Mouse (Mus musculus) neural tube, embryonic 13.5 days (tissue): ENCODE measurements around the gene Gm49486. TPM values are rescaled to one million over a fixed set of nuclear protein-coding genes. Genes with fewer than 3 reads are reported as not detected.

Experiments used
- ATAC-seq: fragments of 200-750 bp; cut with Nextera tagmentation; 2 replicates; pipeline ENCODE4 v1.8.0; 2017; ENCODE audit warnings: low read depth, mild to moderate bottlenecking, moderate TSS enrichment, moderate library complexity
- H3K27ac ChIP-seq: fragments of 300-500 bp; sonication (generic); replicated peaks from 2 replicates; pipeline ENCODE4 v1.5.1; 2015; ENCODE audit warnings: moderate library complexity, mild to moderate bottlenecking, inconsistent platforms
- H3K27me3 ChIP-seq: fragments of 300-500 bp; sonication (generic); 2 replicates; pipeline ENCODE4 v1.6.1; 2015; ENCODE audit warnings: mild to moderate bottlenecking, inconsistent platforms
- H3K36me3 ChIP-seq: fragments of 300-500 bp; sonication (generic); 2 replicates; pipeline ENCODE4 v1.6.1; 2015; ENCODE audit warnings: mild to moderate bottlenecking, inconsistent platforms
- H3K4me1 ChIP-seq: fragments of 300-500 bp; sonication (generic); replicated peaks from 2 replicates; pipeline ENCODE4 v1.6.1; 2015; ENCODE audit warnings: inconsistent platforms
- H3K4me2 ChIP-seq: fragments of 300-500 bp; sonication (generic); 2 replicates; pipeline ENCODE4 v1.6.1; 2015; ENCODE audit warnings: inconsistent platforms, mild to moderate bottlenecking, moderate library complexity
- H3K4me3 ChIP-seq: fragments of 300-500 bp; sonication (generic); 2 replicates; pipeline ENCODE4 v1.5.1; 2015; ENCODE audit warnings: mild to moderate bottlenecking, inconsistent platforms
- H3K9ac ChIP-seq: fragments of 300-500 bp; sonication (generic); 2 replicates; pipeline ENCODE4 v1.6.1; 2015; ENCODE audit warnings: moderate library complexity, mild to moderate bottlenecking, inconsistent platforms
- H3K9me3 ChIP-seq: fragments of 300-500 bp; sonication (generic); 2 replicates; pipeline ENCODE4 v1.6.1; 2016; ENCODE audit warnings: inconsistent platforms
- WGBS: fragments of 180-500 bp; shearing (Covaris S2); methylation state at CpG from one replicate; pipeline ENCODE4 v1.1.7; 2015; 5-methylcytosine and 5-hydroxymethylcytosine counted together
- polyA plus RNA-seq: library from polyadenylated mRNA; unstranded; fragments of >200 nt; fragmentation: Nextera tagmentation; extraction: Ambion mirVana; gene quantifications from 2 replicates; pipeline ENCODE4 v1.2.1, GENCODE M21; 2015

Gm49486 gene
- polyA plus RNA-seq: 1.7 and 2.0 TPM in 2 replicates

DNA sequence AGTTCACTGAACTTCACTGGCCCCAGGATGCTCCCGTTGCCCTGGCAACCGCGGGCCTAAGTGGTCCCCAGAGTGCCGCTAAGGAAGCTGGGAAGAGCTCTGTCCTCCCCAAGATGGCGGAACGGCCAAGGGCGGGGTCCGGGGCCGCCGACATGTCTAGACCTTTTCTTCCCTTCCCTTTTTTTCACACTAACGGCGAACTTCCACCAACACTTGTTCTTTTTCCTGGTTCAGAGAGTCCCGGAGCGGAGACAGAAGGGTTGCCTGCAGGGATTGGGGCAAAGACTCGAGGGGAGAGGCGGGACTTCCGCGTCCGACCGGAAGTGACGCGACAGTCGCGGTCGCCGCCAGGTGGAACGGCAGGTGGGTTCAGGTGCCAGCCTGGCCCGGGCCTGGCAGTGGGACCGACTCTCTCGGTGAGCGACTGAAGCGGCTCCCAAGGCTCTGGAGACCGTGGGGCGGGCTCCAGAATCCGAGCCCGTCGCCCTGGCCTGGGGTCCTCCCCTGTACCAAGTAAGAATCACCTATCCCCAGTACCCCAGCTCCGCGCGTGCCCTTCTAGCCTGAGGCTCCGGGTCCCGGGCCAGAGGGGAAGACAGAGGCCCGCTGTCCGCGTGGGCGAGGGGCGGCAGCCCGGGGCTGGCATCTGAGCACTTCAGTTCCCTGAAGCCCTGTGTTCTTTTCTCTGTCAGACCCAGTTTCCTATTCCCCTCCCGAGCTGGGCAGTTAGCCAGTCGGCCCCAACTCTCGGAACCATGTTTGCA is at the start of gene Gm49486, which contains the start of gene Pick1:
Gm49486 (plus strand) TSS at position 334 of the 764 bp plus-strand sequence.
Pick1 (plus strand) TSS at position 116 of the 764 bp plus-strand sequence.
- 2% methylated on average over 51 of the region's 51 CpGs for WGBS
- H3K9me3 ChIP-seq: no peaks in the 10 kb centered on the region
- peak; percentile 91 for ATAC-seq
- peaks cover 25% of the 10 kb centered on the region for H3K4me1 ChIP-seq
- H3K27ac ChIP-seq: peak within 1 kb of the TSS; percentile 95
- no peaks in the 10 kb centered on the region for H3K27me3 ChIP-seq
- H3K4me3 ChIP-seq: peak within 1 kb of the TSS; percentile 64
- peaks cover 27% of the 10 kb centered on the region for H3K36me3 ChIP-seq
- H3K9ac ChIP-seq: peak within 1 kb of the TSS; percentile 86
- peak within 1 kb of the TSS; percentile 68 for H3K4me2 ChIP-seq

DNA sequence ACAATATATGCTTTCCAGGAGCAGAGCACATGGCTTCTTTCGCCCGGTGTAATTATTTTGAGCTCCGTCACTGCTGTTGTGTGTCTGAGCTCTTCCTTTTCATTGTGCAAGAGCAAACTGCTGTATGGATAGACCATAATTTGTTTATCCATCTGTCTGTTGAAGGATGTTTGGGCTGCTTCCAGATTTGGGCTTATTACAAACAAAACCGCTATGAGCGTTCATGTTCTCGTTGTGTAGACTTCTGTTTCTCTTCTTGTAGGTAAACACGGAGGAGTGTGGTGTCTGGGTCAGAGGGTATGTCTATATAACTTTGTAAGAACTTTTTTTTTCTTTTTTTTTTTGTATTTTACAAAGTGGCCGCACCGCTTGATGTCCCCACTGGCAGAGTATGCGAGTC is 44.0 kb upstream of the Gm49486 start:
- 85% methylated on average over 10 of the region's 10 CpGs for WGBS
- ATAC-seq: no peak
- Histone ChIP-seq H3K4me2 (no peak overlapping the region), H3K9ac (no peak overlapping the region), H3K9me3 (no peaks in the 10 kb centered on the region), H3K36me3 (no peaks in the 10 kb centered on the region), H3K27ac (no peak overlapping the region), H3K4me3 (no peak overlapping the region), H3K4me1 (no peaks in the 10 kb centered on the region), H3K27me3 (no peaks in the 10 kb centered on the region)

DNA sequence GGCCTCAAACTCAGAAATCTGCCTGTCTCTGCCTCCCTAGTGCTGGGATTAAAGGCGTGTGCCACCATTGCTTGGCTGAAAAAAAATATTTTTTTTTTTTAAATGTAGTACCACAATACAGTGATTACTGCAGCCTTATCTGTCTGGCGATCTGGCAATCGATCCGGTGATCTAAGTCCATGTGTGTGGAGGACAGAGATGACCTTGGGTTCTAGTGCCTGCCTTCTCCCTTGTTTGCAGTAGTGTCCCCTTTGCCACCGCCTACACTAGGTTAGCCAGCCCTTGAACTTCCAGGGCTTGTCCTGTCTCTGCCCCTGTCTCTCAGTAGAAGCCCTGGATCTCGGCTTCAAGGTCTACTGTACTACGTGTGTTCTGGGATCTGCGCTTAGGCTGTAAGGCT is 41.4 kb upstream of the Gm49486 start:
- Histone ChIP-seq H3K4me1 (peaks cover 10% of the 10 kb centered on the region), H3K9me3 (no peaks in the 10 kb centered on the region), H3K27ac (no peak overlapping the region), H3K27me3 (no peaks in the 10 kb centered on the region), H3K36me3 (no peaks in the 10 kb centered on the region), H3K4me3 (no peak overlapping the region), H3K9ac (no peak overlapping the region), H3K4me2 (no peak overlapping the region)
- WGBS: 90% methylated on average over 8 of the region's 8 CpGs
- ATAC-seq: no peak

DNA sequence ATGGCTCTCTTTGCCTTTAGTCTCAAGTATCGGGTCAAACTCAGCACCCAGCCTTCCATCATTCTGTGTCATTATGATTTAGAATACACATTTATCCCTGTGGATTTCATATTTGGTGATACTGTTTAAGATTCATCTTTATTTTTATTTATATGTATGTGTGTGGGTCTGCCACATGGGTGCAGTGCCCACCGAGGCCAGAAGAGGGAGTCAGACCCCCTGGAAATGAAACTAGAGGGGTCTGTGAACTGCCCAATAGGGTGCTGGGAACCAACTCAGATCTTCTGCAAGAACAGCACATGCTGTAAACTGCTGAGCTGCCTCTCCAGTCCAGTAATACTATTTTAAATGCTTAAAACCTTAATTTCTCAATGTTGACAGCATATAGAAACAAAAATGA is 37.8 kb upstream of the Gm49486 start:
- 99% methylated on average over 2 of the region's 2 CpGs for WGBS
- ATAC-seq: no peak
- no peak overlapping the region for H3K9ac ChIP-seq
- H3K4me1 ChIP-seq: peaks cover 39% of the 10 kb centered on the region
- H3K9me3 ChIP-seq: no peaks in the 10 kb centered on the region
- no peak overlapping the region for H3K4me2 ChIP-seq
- H3K4me3 ChIP-seq: no peak overlapping the region
- no peaks in the 10 kb centered on the region for H3K36me3 ChIP-seq
- H3K27ac ChIP-seq: no peak overlapping the region
- H3K27me3 ChIP-seq: no peaks in the 10 kb centered on the region

DNA sequence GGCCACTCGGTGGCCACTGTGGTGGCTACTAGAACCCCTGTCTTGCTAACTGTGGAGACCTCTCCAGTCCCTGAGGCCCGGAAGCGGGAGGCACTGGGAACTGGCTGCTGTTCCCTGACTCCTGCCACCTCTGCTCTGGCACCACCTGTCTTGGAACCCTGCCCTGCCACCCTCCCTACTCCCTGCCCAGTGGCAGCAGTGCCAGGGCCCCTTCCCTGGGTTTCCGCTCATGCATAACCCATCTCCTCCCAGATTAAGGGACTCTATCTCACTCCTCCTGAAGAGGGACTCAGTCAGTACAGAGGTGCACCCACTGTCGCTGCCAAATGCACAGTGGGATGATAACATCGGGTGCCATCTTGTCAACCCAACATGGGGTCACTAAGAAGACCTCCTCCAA is 36.7 kb upstream of the Gm49486 start:
- peak overlapping the region; percentile 40 for H3K4me2 ChIP-seq
- no peaks in the 10 kb centered on the region for H3K9me3 ChIP-seq
- H3K4me1 ChIP-seq: peaks cover 39% of the 10 kb centered on the region
- H3K4me3 ChIP-seq: no peak overlapping the region
- H3K9ac ChIP-seq: no peak overlapping the region
- no peaks in the 10 kb centered on the region for H3K27me3 ChIP-seq
- H3K36me3 ChIP-seq: no peaks in the 10 kb centered on the region
- WGBS: 71% methylated on average over 6 of the region's 6 CpGs
- H3K27ac ChIP-seq: peak overlapping the region; percentile 93
- 0 out of 2 replicates have a peak, but pooled peaks have one; percentile 16 for ATAC-seq

DNA sequence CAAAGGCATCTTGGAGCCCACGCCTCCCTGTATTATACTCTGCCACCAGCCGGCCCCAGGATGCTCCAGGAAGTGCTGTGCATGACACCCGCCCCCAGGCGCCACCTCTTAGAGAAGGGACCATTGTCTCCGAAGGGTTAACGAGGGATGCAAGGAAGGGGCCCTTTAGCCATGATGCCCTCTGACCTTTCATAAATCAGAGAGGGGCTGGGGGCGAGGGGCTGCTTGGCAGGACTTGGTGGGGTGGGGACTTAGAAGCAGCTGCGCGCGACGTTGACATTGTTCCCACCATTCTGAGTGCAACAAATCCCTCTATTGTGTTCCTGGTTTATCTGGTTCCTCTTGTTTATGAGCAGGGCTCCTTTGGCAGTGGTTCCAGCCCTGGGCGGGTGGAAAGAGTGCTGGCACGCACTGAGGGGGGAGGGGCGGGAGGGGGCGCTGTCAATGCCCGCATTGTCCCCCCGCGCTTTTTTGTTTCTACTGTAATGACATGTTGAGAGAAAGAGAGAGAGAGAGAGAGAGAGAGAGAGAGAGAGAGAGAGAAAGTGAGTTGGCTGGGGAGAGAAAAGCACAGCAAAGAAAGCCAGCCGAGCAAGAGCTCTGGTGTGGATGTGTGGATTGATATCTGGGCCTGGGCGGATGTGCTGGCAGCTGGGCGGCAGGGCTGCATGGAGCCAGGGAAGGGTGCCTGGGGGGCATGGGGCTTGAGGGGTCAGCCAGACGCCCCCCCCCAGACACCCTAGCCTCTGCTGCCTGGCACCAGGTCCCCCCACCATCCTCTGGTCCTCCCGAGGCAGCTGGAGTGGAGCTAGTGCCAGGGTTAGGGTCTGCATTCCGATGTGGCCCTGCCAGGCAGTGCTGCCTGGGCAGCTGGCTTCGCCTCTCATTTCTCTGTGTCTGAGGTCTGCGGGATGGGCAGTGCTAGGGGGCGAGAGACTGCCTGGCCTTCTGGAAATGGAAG is 36.0 kb upstream of the Gm49486 start:
- Histone ChIP-seq H3K27me3 (no peaks in the 10 kb centered on the region), H3K36me3 (no peaks in the 10 kb centered on the region), H3K4me3 (no peak overlapping the region), H3K9me3 (no peaks in the 10 kb centered on the region), H3K9ac (peak overlapping the region; percentile 60), H3K4me1 (peaks cover 39% of the 10 kb centered on the region), H3K4me2 (peak overlapping the region; percentile 40), H3K27ac (peak overlapping the region; percentile 93)
- ATAC-seq: peak; percentile 83
- 10% methylated on average over 26 of the region's 27 CpGs for WGBS

DNA sequence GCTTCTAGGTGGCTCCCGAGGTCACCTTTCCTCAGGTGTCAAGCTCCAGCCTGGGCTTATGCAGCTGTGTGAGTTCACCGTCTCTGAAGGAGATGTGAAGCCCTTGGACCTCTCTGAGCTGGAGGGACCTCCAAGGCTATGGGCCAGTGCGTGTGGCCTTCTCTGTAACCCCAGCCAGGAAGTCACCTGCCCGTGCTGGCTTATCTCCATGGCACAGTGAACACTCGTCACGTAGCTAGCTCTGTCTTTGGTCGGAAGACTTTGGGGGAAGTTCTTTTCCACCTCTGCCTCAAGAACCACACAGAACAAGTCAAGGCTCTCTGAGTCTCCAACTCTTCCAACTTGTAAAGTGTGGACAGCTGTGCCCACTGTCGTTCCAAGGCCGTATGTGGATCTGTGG is 35.1 kb upstream of the Gm49486 start:
- 82% methylated on average over 9 of the region's 9 CpGs for WGBS
- ATAC-seq: peak; percentile 25; the same call in 1 of the 2 replicates

DNA sequence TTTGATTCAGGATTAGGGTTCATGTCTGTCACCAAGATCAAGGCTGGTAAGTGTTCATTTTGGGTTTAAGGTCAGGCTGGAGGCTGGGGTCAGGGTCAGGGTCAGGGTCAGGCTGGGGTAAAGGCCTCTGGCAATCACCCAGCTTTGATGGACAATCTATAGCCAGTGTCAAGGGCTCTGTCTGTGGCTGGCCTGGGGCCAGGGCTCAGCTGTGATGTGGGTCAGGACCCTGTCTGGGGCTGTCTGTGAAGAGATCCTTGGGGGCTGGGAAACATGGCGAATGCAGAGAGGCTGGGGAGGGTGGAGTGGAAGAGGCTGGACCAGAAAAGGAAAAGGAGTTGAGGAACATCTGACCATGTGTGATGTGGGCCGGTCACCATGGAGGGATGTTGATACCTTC is 34.2 kb upstream of the Gm49486 start:
- 74% methylated on average over 2 of the region's 2 CpGs for WGBS
- Histone ChIP-seq H3K4me2 (no peak overlapping the region), H3K27ac (peak overlapping the region; percentile 93; the same call in 1 of the 2 replicates), H3K36me3 (no peaks in the 10 kb centered on the region), H3K4me3 (no peak overlapping the region), H3K4me1 (peaks cover 39% of the 10 kb centered on the region), H3K27me3 (no peaks in the 10 kb centered on the region), H3K9me3 (no peaks in the 10 kb centered on the region), H3K9ac (no peak overlapping the region)
- no peak for ATAC-seq

More for the DNA sequence above, 35.1 kb upstream of the Gm49486 start:
- Histone ChIP-seq H3K4me1 (peaks cover 39% of the 10 kb centered on the region), H3K27me3 (no peaks in the 10 kb centered on the region), H3K9me3 (no peaks in the 10 kb centered on the region), H3K4me2 (0 out of 2 replicates have a peak overlapping the region, but pooled peaks have one; percentile 40), H3K27ac (peak overlapping the region; percentile 93), H3K36me3 (no peaks in the 10 kb centered on the region), H3K9ac (peak overlapping the region; percentile 60), H3K4me3 (no peak overlapping the region)

DNA sequence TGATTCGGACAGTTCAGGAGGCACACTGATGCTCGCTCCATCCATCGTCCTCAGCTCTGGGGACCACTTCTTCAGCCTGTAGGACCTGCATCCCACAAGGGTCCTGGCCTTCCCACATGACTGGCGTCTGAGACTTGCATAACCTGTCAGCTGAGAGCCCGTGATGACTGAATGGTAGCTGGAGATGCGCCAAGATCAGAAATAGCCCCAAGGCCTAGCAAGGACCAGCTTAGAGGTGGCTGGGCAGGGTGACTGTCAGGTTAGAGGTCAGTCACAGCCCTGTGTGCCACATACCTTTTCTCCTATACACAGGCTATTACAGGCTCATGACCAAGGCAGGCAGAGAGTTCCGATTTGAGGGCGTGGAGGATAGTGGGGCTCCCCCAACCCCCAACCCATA is 33.7 kb upstream of the Gm49486 start:
- no peak overlapping the region for H3K27ac ChIP-seq
- ATAC-seq: no peak

DNA sequence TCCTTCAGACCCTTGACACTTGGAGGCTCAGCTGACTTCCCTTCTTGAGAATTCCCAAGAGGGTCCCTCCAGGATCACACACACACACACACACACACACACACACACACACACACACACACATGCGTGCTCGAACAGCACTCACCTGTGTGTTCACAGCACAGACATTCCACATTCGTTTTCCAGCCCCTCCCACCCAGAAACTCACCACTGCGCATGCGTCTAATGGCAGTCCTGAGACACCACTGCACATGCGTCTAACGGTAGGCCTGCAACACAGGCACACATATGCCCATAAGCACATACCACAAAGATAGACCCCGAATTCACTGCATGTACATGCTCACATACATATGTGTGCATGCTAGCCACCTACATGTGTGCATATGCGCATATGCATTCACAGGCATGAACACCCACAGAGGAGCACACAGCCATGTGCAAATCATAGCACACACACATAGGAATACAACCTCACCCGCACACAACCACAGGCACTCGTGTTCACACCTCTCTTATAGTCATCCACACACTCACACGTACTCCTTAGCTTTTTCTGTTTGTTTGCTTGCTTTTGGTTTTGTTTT is 29.7 kb upstream of the Gm49486 start:
- H3K27ac ChIP-seq: no peak overlapping the region
- H3K9ac ChIP-seq: no peak overlapping the region
- no peak overlapping the region for H3K4me2 ChIP-seq
- WGBS: 96% methylated on average over 12 of the region's 12 CpGs
- no peak for ATAC-seq
- peaks cover 38% of the 10 kb centered on the region for H3K4me1 ChIP-seq
- H3K4me3 ChIP-seq: no peak overlapping the region
- no peaks in the 10 kb centered on the region for H3K9me3 ChIP-seq
- no peaks in the 10 kb centered on the region for H3K36me3 ChIP-seq
- no peaks in the 10 kb centered on the region for H3K27me3 ChIP-seq

More for the DNA sequence above, 33.7 kb upstream of the Gm49486 start:
- Histone ChIP-seq H3K36me3 (no peaks in the 10 kb centered on the region), H3K4me2 (no peak overlapping the region), H3K9ac (0 out of 2 replicates have a peak overlapping the region, but pooled peaks have one; percentile 8), H3K4me3 (no peak overlapping the region), H3K4me1 (peaks cover 39% of the 10 kb centered on the region), H3K27me3 (no peaks in the 10 kb centered on the region), H3K9me3 (no peaks in the 10 kb centered on the region)
- WGBS: 82% methylated on average over 8 of the region's 8 CpGs

DNA sequence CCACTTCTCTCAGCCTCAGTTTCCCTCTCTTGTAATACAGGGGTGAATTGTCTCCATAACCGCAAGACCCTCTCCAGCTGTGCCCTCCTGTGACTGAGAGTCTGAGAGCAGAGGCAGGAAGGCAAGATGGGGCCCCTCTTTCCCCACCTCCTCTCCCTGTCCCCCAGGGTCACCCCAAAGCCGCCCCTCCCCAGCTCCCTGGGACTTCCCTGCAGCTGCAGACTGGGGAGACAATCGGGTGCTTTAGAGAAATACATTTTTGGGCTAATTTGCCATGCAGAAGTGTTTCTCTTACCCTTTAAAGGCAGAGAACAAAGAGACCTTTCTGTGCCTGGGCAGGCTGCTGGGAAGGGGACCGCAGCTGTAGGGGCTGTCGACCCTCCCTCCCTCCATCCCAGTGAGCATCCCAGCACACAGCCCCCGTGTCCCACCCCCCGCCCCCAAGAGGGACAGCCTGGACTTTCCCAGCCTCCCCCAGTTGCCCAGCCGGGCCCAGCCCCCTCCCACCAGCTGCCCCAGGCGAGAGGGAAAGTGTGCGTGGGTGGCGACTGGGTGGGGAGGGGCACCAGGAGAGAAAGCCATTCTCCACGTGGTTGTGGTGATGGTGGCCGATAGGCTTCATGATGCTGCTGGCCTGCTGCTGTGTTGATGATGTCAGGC is 27.6 kb upstream of the Gm49486 start:
- Histone ChIP-seq H3K9ac (peak overlapping the region; percentile 60), H3K4me3 (no peak overlapping the region), H3K27me3 (no peaks in the 10 kb centered on the region), H3K4me1 (peaks cover 27% of the 10 kb centered on the region), H3K27ac (peak overlapping the region; percentile 59), H3K4me2 (peak overlapping the region; percentile 34), H3K9me3 (no peaks in the 10 kb centered on the region), H3K36me3 (no peaks in the 10 kb centered on the region)
- 6% methylated on average over 13 of the region's 13 CpGs for WGBS
- peak; percentile 88 for ATAC-seq
